Mouse (Mus musculus): ENCODE data around the gene Pafah1b3.
A peak's percentile ranks its signal among the peaks of the same experiment; 100 is the strongest.

Gene Pafah1b3

GRCm38 (mm10) chr7:25281734-25282601 is 15.8 kb downstream of the Pafah1b3 start:
- DNase-seq (ENCODE audit: low read depth, low spot score) = peak; percentile 96

GRCm38 (mm10) chr7:25281166-25281733 is 16.5 kb downstream of the Pafah1b3 start:
- no peak for DNase-seq (ENCODE audit: low read depth, low spot score)

- DNase-seq (ENCODE audit: low read depth, low spot score) = no peak
Observed at GRCm38 (mm10) chr7:25279861-25280791, 17.7 kb downstream of the Pafah1b3 start.

- DNase-seq (ENCODE audit: low read depth, low spot score) = peak; percentile 89
Observed at GRCm38 (mm10) chr7:25279076-25279860, 18.5 kb downstream of the Pafah1b3 start.

DNA sequence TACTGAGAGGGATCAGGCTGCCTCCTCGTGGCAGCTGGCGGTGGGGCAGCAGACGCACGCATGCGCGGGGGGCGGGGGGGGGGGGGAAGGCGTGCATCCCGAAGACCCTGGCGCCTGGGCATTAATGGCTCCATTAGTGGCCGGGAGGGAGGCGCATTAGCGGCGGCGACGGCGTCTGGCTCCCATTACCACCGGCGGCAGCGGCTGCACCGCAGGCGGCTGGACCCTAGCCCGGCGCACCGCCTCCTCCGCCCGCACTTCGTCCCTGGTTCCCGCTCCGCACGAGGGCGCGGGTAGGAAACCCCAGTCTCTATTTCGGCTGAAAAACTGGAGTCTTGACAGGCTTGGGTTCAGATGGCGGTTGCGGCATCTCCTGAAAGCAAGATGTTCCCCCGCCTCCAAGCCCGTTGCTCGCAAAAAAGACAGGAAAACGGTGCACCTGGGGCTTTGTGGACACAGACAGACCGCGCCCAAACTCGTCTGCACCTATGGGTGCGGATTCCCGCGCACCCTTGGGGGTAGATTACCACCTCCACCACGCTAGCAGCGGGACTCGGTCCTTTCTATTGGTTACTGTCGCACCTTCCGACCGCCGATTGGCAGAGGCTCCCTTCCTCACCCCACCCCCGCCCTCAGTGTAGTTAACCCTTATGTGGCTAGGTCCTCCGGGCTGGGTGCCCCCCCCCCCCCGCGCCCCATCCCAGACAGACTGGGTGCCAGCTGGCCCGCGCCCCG is 19.3 kb downstream of the Pafah1b3 start:
- peak; percentile 84 for DNase-seq (ENCODE audit: low read depth, low spot score)

GRCm38 (mm10) chr7:25277998-25278340 is 19.8 kb downstream of the Pafah1b3 start:
- no peak for DNase-seq (ENCODE audit: low read depth, low spot score)

GRCm38 (mm10) chr7:25277405-25277804 is 20.4 kb downstream of the Pafah1b3 start:
- no peak for DNase-seq (ENCODE audit: low read depth, low spot score)

- DNase-seq (ENCODE audit: low read depth, low spot score) = peak; percentile 66
Observed at GRCm38 (mm10) chr7:25275555-25276298, 22.1 kb downstream of the Pafah1b3 start.

- DNase-seq (ENCODE audit: low read depth, low spot score) = no peak
Observed at GRCm38 (mm10) chr7:25274996-25275395, 22.8 kb downstream of the Pafah1b3 start.

DNA sequence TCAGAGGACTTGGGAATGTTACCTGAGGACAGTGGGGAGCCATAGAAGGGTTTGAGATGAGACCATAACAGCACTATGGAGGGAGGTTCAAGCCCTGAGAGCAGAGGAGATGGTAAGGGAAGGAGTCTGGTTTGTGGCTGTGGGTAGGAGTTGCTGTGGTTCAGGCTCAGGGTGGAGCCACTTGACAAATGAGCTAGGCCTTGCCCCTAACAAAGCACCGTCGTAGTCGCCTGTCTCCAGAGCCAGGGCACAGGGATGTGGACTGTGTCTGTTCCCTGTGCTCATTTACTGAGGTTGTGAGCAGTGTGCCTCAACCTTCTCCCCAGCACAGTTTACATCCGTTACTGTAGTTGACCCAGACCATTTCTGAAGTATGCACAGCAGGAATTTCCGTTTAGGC is 23.2 kb downstream of the Pafah1b3 start:
- DNase-seq (ENCODE audit: low read depth, low spot score) = no peak

GRCm38 (mm10) chr7:25273259-25274241 is 24.2 kb downstream of the Pafah1b3 start:
- DNase-seq (ENCODE audit: low read depth, low spot score) = no peak

DNA sequence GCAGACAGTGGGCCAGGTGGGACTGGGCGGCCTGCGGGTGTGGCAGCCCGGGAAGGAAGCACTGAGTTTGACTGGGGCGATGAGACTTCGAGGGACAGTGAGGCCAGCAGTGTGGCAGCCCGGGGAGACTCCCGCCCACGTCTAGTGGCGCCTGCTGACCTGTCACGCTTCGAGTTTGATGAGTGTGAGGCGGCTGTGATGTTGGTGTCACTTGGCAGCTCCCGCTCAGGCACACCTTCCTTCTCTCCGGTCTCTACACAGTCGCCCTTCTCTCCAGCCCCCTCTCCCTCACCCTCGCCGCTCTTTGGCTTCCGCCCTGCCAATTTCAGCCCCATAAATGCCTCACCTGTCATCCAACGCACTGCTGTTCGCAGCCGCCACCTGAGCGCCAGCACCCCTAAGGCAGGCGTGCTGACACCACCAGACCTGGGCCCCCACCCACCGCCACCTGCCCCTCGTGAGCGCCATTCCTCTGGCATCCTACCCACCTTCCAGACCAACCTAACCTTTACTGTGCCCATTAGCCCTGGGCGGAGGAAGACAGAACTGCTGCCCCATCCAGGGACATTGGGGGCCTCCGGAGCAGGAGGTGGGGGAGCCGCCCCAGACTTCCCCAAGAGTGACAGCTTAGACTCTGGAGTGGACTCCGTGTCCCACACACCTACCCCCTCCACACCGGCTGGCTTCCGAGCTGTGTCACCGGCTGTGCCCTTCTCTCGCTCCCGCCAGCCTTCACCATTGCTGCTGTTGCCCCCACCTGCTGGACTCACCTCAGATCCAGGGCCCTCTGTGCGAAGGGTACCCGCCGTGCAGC is 25.1 kb downstream of the Pafah1b3 start:
- DNase-seq (ENCODE audit: low read depth, low spot score) = no peak

DNA sequence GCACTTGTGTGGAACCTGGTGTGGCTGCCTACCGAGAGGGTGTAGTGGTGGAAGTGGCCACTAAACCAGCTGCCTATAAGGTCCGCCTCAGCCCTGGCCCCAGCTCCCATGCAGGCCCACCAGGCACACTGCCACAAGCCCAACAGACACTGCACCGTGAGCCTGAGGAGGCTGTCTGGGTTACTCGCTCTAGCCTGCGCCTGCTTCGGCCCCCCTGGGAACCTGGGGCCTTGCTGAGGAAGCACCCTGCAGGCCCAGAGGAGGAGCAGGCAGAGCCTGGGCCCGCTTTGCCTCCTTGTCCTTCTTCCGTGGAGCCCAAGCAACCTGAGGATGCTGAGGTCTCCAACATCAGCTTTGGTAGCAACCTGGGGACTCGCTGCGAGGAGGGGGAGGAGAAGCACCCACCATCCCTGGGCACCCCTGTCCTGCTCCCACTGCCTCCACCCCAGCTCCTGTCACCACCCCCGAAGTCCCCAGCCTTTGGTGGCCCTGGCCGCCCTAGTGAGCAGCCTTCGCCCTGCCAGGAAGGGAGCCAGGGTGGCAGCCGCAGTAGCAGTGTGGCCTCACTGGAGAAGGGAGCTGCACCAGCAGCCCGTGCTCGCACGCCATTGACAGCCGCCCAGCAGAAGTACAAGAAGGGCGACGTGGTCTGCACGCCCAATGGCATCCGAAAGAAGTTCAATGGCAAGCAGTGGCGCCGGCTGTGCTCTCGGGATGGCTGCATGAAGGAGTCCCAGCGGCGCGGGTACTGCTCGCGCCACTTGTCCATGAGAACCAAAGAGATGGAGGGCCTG is 25.9 kb downstream of the Pafah1b3 start:
- DNase-seq (ENCODE audit: low read depth, low spot score) = no peak

- DNase-seq (ENCODE audit: low read depth, low spot score) = no peak
Observed at GRCm38 (mm10) chr7:25270652-25271633, 26.8 kb downstream of the Pafah1b3 start.

DNA sequence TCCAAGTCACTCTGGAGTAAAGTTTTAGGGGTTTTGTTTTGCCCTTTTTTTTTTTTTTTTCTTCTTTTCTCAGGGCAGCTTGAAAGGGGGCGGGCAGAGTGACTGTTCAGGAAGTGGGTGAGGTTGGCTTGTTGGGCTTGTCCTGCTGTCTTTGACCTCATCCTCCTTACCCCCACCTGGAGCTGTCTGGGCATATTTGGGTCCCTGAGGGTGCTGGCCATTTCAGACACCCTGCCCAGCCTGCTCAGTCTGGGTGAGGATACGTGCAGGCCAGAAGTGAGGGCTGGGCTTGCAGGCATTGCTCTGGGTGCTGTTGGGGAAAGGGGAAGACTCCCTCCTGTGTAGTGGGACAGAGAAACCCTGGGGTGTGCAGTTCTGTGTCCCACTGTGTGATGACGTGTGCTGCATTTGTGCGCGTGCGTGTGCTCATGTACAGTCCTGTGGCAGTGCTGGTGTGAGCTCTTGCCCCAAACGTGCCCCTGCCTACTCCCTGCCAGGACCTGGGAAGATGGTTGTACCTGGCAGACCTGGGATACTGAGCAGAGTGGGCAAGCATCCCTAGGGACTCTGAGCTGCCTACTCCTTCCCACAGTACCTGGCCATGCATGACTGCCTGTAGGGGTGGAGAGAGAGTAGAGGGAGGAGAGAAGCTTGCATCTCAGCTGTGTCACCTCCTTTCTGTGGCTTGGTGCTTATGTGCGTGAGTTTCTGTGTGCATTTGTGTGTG is 28.1 kb downstream of the Pafah1b3 start:
- DNase-seq (ENCODE audit: low read depth, low spot score) = no peak
